Mouse (Mus musculus): ENCODE measurements at regions not wholly inside any gene's neighbourhood (a gene's known extent, or its start where the extent isn't known, plus 50 kb on each side); places are given as distances from the start of the nearest gene placed in this dataset.

GRCm38 (mm10) chr10:66896698-66897622 is 199.0 kb upstream of the Jmjd1c start:
- Histone ChIP-seq H3K27me3 (ENCODE audit: low read depth, poor library complexity, severe bottlenecking) (no peaks in the 10 kb centered on the region), H3K9me3 (replicated peaks) (no peaks in the 10 kb centered on the region), H3K36me3 (no peaks in the 10 kb centered on the region), H3K27ac (no peak overlapping the region), H3K4me3 (no peak overlapping the region), H3K4me1 (peaks cover 32% of the 10 kb centered on the region)
- WGBS = 24% methylated on average over 11 of the region's 11 CpGs
- no peak for DNase-seq (ENCODE audit: low spot score)

GRCm38 (mm10) chr10:66899724-66900123 is 196.2 kb upstream of the Jmjd1c start:
- DNase-seq (ENCODE audit: low spot score) = no peak
- Histone ChIP-seq H3K4me1 (peaks cover 35% of the 10 kb centered on the region), H3K27me3 (ENCODE audit: low read depth, poor library complexity, severe bottlenecking) (no peaks in the 10 kb centered on the region), H3K27ac (no peak overlapping the region), H3K4me3 (no peak overlapping the region), H3K9me3 (replicated peaks) (no peaks in the 10 kb centered on the region), H3K36me3 (no peaks in the 10 kb centered on the region)
- WGBS = 93% methylated on average over 5 of the region's 5 CpGs

GRCm38 (mm10) chr10:66900781-66901180 is 195.1 kb upstream of the Jmjd1c start:
- no peaks in the 10 kb centered on the region for H3K27me3 ChIP-seq (ENCODE audit: low read depth, poor library complexity, severe bottlenecking)
- H3K4me1 ChIP-seq = peaks cover 35% of the 10 kb centered on the region
- H3K9me3 ChIP-seq (replicated peaks) = no peaks in the 10 kb centered on the region
- H3K4me3 ChIP-seq = no peak overlapping the region
- WGBS = 68% methylated on average over 10 of the region's 10 CpGs
- no peak overlapping the region for H3K27ac ChIP-seq
- H3K36me3 ChIP-seq = no peaks in the 10 kb centered on the region
- DNase-seq (ENCODE audit: low spot score) = no peak

DNA sequence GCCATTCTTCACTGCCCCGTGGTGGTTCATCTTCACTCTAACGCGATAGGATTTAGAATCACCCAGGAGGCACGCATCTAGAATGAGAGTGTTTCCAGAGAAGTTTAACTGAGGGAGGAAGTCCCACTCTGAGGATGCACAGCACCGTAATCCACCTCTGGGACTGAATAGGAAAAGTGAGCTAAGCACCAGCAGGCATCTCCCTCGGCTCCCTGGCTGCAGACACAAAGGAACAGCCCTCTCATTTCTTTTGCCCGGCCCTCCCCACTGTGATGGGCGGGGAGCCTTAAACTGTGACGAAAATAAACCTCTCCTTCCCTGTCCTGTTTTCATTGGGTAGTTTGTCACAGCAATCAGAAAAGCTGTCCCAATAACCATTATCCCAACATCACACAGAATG is 194.1 kb upstream of the Jmjd1c start:
- no peak for DNase-seq (ENCODE audit: low spot score)
- 3% methylated on average over 9 of the region's 9 CpGs for WGBS
- H3K4me3 ChIP-seq = peak overlapping the region; percentile 41
- no peaks in the 10 kb centered on the region for H3K27me3 ChIP-seq (ENCODE audit: low read depth, poor library complexity, severe bottlenecking)
- H3K9me3 ChIP-seq (replicated peaks) = no peaks in the 10 kb centered on the region
- no peaks in the 10 kb centered on the region for H3K36me3 ChIP-seq
- peak overlapping the region; percentile 66; the same call in 1 of the 2 replicates for H3K27ac ChIP-seq
- peaks cover 32% of the 10 kb centered on the region for H3K4me1 ChIP-seq

GRCm38 (mm10) chr10:66904552-66905367 is 191.2 kb upstream of the Jmjd1c start:
- no peak overlapping the region for H3K27ac ChIP-seq
- H3K4me1 ChIP-seq = peaks cover 22% of the 10 kb centered on the region
- WGBS = 89% methylated on average over 10 of the region's 10 CpGs
- H3K27me3 ChIP-seq (ENCODE audit: low read depth, poor library complexity, severe bottlenecking) = no peaks in the 10 kb centered on the region
- H3K36me3 ChIP-seq = no peaks in the 10 kb centered on the region
- H3K9me3 ChIP-seq (replicated peaks) = no peaks in the 10 kb centered on the region
- DNase-seq (ENCODE audit: low spot score) = no peak
- H3K4me3 ChIP-seq = no peak overlapping the region

DNA sequence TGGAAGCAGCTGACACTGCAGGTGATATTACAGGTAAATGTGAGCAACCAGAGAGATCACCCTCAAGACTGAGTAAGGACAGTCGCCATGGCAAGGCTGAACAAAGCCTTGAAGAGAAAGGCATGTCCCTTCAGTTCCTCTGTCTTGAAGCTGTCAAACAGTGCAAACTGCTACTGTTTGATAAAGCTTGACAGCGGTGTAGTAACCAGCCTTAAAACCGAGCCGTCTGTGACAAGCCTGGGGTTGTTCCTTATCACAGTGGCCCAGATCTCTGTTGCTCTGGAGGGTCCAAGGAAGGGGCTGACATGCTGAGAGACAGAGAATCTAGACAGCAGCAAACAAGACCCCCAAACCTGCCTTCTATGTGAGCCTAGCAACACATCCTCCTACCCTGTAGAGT is 188.1 kb upstream of the Jmjd1c start:
- no peak overlapping the region for H3K27ac ChIP-seq
- DNase-seq (ENCODE audit: low spot score) = no peak
- H3K4me3 ChIP-seq = no peak overlapping the region
- H3K9me3 ChIP-seq (replicated peaks) = no peaks in the 10 kb centered on the region
- H3K27me3 ChIP-seq (ENCODE audit: low read depth, poor library complexity, severe bottlenecking) = no peaks in the 10 kb centered on the region
- H3K36me3 ChIP-seq = no peaks in the 10 kb centered on the region
- H3K4me1 ChIP-seq = peaks cover 15% of the 10 kb centered on the region
- WGBS = 81% methylated on average over 4 of the region's 4 CpGs

DNA sequence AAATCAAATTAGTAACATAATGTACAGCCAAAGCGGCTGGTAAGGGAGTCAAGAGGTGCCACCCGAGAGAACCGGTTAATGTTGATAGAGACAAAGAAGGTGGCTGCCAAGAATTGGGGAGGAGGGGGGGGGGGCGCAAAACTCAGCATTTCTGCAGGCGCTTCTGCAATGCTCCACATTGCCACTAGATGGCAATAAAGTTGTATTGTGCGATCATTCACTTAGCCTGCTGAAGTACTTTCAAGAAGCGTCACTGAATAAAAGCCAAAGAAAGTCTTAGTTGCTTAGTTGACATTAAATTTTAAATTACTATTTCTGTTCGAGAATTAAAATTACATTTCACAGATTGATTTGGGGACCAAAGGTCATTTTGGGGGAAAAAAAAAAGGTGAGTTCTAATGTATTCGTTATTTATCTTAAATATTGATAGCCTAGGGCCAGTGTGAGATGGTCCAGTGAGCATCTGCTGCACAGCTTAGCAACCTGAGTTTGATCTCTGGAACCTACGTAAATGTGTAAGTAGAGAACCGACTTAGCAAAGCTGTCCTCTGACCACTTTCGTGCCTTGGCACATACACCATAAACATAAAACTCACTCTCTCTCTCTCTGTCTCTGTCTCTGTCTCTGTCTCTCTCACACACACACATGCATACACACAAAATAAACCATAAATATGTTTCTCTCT is 186.6 kb upstream of the Jmjd1c start:
- peak; percentile 79 for DNase-seq (ENCODE audit: low spot score)
- Histone ChIP-seq H3K4me1 (peaks cover 30% of the 10 kb centered on the region), H3K9me3 (replicated peaks) (no peaks in the 10 kb centered on the region), H3K36me3 (no peaks in the 10 kb centered on the region), H3K27me3 (ENCODE audit: low read depth, poor library complexity, severe bottlenecking) (no peaks in the 10 kb centered on the region), H3K27ac (no peak overlapping the region), H3K4me3 (no peak overlapping the region)
- 23% methylated on average over 12 of the region's 12 CpGs for WGBS

- 79% methylated on average over 17 of the region's 17 CpGs for WGBS
- DNase-seq (ENCODE audit: low spot score) = no peak
- Histone ChIP-seq H3K4me1 (peaks cover 35% of the 10 kb centered on the region), H3K4me3 (no peak overlapping the region), H3K9me3 (replicated peaks) (no peaks in the 10 kb centered on the region), H3K27me3 (ENCODE audit: low read depth, poor library complexity, severe bottlenecking) (no peaks in the 10 kb centered on the region), H3K36me3 (no peaks in the 10 kb centered on the region), H3K27ac (no peak overlapping the region)
These were observed 185.8 kb upstream of the Jmjd1c start for GRCm38 (mm10) chr10:66909905-66910681.

- Histone ChIP-seq H3K27me3 (ENCODE audit: low read depth, poor library complexity, severe bottlenecking) (no peaks in the 10 kb centered on the region), H3K36me3 (no peaks in the 10 kb centered on the region), H3K9me3 (replicated peaks) (no peaks in the 10 kb centered on the region), H3K27ac (peak overlapping the region; percentile 53; the same call in 1 of the 2 replicates), H3K4me3 (no peak overlapping the region), H3K4me1 (peaks cover 43% of the 10 kb centered on the region)
- DNase-seq (ENCODE audit: low spot score) = no peak
- 59% methylated on average over 10 of the region's 10 CpGs for WGBS
These were observed 184.5 kb upstream of the Jmjd1c start for GRCm38 (mm10) chr10:66911261-66911911.

GRCm38 (mm10) chr10:66912440-66912839 is 183.5 kb upstream of the Jmjd1c start:
- 90% methylated on average over 4 of the region's 4 CpGs for WGBS
- H3K36me3 ChIP-seq = no peaks in the 10 kb centered on the region
- H3K9me3 ChIP-seq (replicated peaks) = no peaks in the 10 kb centered on the region
- H3K27me3 ChIP-seq (ENCODE audit: low read depth, poor library complexity, severe bottlenecking) = no peaks in the 10 kb centered on the region
- no peak overlapping the region for H3K27ac ChIP-seq
- H3K4me1 ChIP-seq = peaks cover 43% of the 10 kb centered on the region
- DNase-seq (ENCODE audit: low spot score) = no peak
- no peak overlapping the region for H3K4me3 ChIP-seq

GRCm38 (mm10) chr10:66913187-66913586 is 182.7 kb upstream of the Jmjd1c start:
- Histone ChIP-seq H3K4me1 (peaks cover 43% of the 10 kb centered on the region), H3K36me3 (no peaks in the 10 kb centered on the region), H3K27ac (0 out of 2 replicates have a peak overlapping the region, but pooled peaks have one; percentile 20), H3K27me3 (ENCODE audit: low read depth, poor library complexity, severe bottlenecking) (no peaks in the 10 kb centered on the region), H3K9me3 (replicated peaks) (no peaks in the 10 kb centered on the region), H3K4me3 (peak overlapping the region; percentile 13; the same call in 1 of the 2 replicates)
- WGBS = 73% methylated on average over 14 of the region's 14 CpGs
- DNase-seq (ENCODE audit: low spot score) = no peak

Data from limb, embryonic 10.5 days (tissue).